8 mouse cellular contexts compared by ENCODE assay signal in the genomic region with DNA sequence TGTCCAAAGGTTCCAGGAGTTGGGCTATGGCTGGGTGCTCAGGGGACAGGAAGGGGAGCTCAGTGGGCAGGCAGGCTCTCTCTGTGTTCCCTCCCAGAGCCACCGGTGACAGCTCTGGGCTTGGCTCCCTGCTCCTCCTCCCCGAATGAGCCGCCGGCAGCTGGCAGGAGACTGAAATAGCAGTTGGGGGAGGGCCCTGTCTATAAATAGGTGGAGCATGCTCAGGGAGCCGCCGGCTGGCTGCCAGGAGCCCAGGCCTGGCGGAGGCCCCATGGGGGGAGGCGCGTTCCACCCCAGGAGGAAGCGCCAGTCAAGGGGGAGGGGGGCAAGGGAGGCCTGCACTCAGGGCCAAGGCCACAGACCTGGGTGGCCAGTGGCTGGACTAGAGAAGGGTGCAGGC. TPM values are rescaled to one million over a fixed set of nuclear protein-coding genes. Genes with fewer than 3 reads are reported as not detected.
DNase-seq lines count a peak whose midpoint lies in the region; ATAC-seq lines count a peak whose summit lies in the region.

No protein-coding gene starts in this region.

- H3K4me2 ChIP-seq in heart, embryonic 14.5 days (ENCODE audit: low read length): peak overlapping the region; percentile 80
- H3K4me2 ChIP-seq in liver, embryonic 12.5 days: peak overlapping the region; percentile 79

- peak overlapping the region; percentile 81 for H3K27ac ChIP-seq in brown adipose tissue, adult 24 weeks (replicated peaks; ENCODE audit: low read depth, low read length)
- H3K27ac ChIP-seq in heart, embryonic 14.5 days (replicated peaks in 1 of 2; ENCODE audit: control insufficient read depth in 1 of 2, insufficient read depth in 1 of 2, low read depth in 2 of 2, low read length in 2 of 2): peak overlapping the region; percentile 91 to 94
- peak overlapping the region; percentile 65 for H3K27ac ChIP-seq in liver, embryonic 12.5 days

- 0% methylated on average over 10 of the region's 10 CpGs for WGBS in heart, embryonic 14.5 days
- 0% methylated on average over 10 of the region's 10 CpGs for WGBS in liver, embryonic 12.5 days (ENCODE audit: insufficient replicate concordance)

- H3K9me3 ChIP-seq in heart, embryonic 14.5 days (ENCODE audit: control insufficient read depth, low read length): no peaks in the 10 kb centered on the region
- no peaks in the 10 kb centered on the region for H3K9me3 ChIP-seq in liver, embryonic 12.5 days (replicated peaks)

- peaks cover 11% of the 10 kb centered on the region for H3K36me3 ChIP-seq in heart, embryonic 14.5 days (ENCODE audit: control insufficient read depth, insufficient read depth, low read length)
- H3K36me3 ChIP-seq in liver, embryonic 12.5 days: no peaks in the 10 kb centered on the region
- H3K36me3 ChIP-seq in splenic B cell, adult 2 months (ENCODE audit: control insufficient read depth, insufficient read depth, low read length, poor library complexity, severe bottlenecking): peaks cover under 1% of the 10 kb centered on the region

- peak overlapping the region; percentile 84 for H3K9ac ChIP-seq in heart, embryonic 14.5 days (ENCODE audit: low read length)
- H3K9ac ChIP-seq in liver, embryonic 12.5 days: peak overlapping the region; percentile 67

- H3K4me3 ChIP-seq in brown adipose tissue, adult 24 weeks (ENCODE audit: insufficient read depth, low read depth, low read length): peak overlapping the region; percentile 51
- peak overlapping the region; percentile 69 to 83 for H3K4me3 ChIP-seq in heart, embryonic 14.5 days (ENCODE audit: control insufficient read depth in 1 of 2, insufficient read depth in 1 of 2, low read depth in 1 of 2, low read length in 2 of 2)
- H3K4me3 ChIP-seq in liver, embryonic 12.5 days: peak overlapping the region; percentile 53

- peaks cover 82% of the 10 kb centered on the region for H3K4me1 ChIP-seq in brown adipose tissue, adult 24 weeks (ENCODE audit: control insufficient read depth, insufficient read depth, insufficient read length, low read length)
- peaks cover 60 to 83% of the 10 kb centered on the region in 2 experiments for H3K4me1 ChIP-seq in heart, embryonic 14.5 days (ENCODE audit: control insufficient read depth in 2 of 2, insufficient read depth in 2 of 2, low read length in 2 of 2)
- peaks cover 96% of the 10 kb centered on the region for H3K4me1 ChIP-seq in liver, embryonic 12.5 days

- DNase-seq in CD4-positive, CD25-positive, alpha-beta regulatory T cell, adult 2 months (ENCODE audit: low read depth, low spot score): peak; percentile 89
- peak; percentile 84 for DNase-seq in fibroblast of lung, adult 2 months (ENCODE audit: low read depth)
- DNase-seq in kidney, postnatal 14 days: peak; percentile 98
- DNase-seq in naive thymus-derived CD4-positive, alpha-beta T cell, adult 2 months (ENCODE audit: low read depth): peak; percentile 89
- peak; percentile 62 for DNase-seq in splenic B cell, adult 2 months (ENCODE audit: low read depth, low spot score)

- ATAC-seq in heart, embryonic 14.5 days (ENCODE audit: insufficient number of reproducible peaks, insufficient read depth, low FRiP score, low read depth): peak; percentile 78
- peak; percentile 86 for ATAC-seq in liver, embryonic 12.5 days

- H3K27me3 ChIP-seq in heart, embryonic 14.5 days (ENCODE audit: control insufficient read depth, insufficient read depth, low read length): no peaks in the 10 kb centered on the region
- H3K27me3 ChIP-seq in liver, embryonic 12.5 days (replicated peaks): 0 out of 2 replicates have a peak, but pooled peaks cover 7% of the 10 kb centered on the region
- no peaks in the 10 kb centered on the region for H3K27me3 ChIP-seq in splenic B cell, adult 2 months (ENCODE audit: control insufficient read depth, insufficient read depth, low read length, poor library complexity, severe bottlenecking)

RNA-seq across cellular contexts. Expression of gene Hdac5, which starts 11.2 kb away (rescaled TPM):
- polyA plus RNA-seq in brown adipose tissue, adult 24 weeks (2012; ENCODE audit: insufficient read depth, insufficient read length, missing spikeins): 42.2 and 61.6 TPM in 2 replicates
- polyA plus RNA-seq in heart, embryonic 14.5 days (2014; fragmentation: Nextera tagmentation; extraction: Ambion mirVana): 52.1 and 54.5 TPM in 2 replicates
- polyA plus RNA-seq in liver, embryonic 12.5 days (2016; fragmentation: Nextera tagmentation; extraction: Ambion mirVana): 21.7 and 23.1 TPM in 2 replicates

RNA-seq across cellular contexts. Expression of gene G6pc3, which starts 29.4 kb away (rescaled TPM):
- polyA plus RNA-seq in brown adipose tissue, adult 24 weeks (2012; ENCODE audit: insufficient read depth, insufficient read length, missing spikeins): 41.4 and 51.7 TPM in 2 replicates
- 24.8 and 27.8 TPM in 2 replicates for polyA plus RNA-seq in heart, embryonic 14.5 days (2014; fragmentation: Nextera tagmentation; extraction: Ambion mirVana)
- polyA plus RNA-seq in liver, embryonic 12.5 days (2016; fragmentation: Nextera tagmentation; extraction: Ambion mirVana): 18.0 and 19.7 TPM in 2 replicates

RNA-seq across cellular contexts. Expression of gene BC030867, which starts 29.9 kb away (rescaled TPM):
- not detected in 2 replicates for polyA plus RNA-seq in brown adipose tissue, adult 24 weeks (2012; ENCODE audit: insufficient read depth, insufficient read length, missing spikeins)
- 8.7 and 10.3 TPM in 2 replicates for polyA plus RNA-seq in heart, embryonic 14.5 days (2014; fragmentation: Nextera tagmentation; extraction: Ambion mirVana)
- 19.5 and 19.7 TPM in 2 replicates for polyA plus RNA-seq in liver, embryonic 12.5 days (2016; fragmentation: Nextera tagmentation; extraction: Ambion mirVana)

RNA-seq across cellular contexts. Expression of gene Lsm12, which starts 33.7 kb away (rescaled TPM):
- polyA plus RNA-seq in brown adipose tissue, adult 24 weeks (2012; ENCODE audit: insufficient read depth, insufficient read length, missing spikeins): 93.7 and 101 TPM in 2 replicates
- polyA plus RNA-seq in heart, embryonic 14.5 days (2014; fragmentation: Nextera tagmentation; extraction: Ambion mirVana): 60.3 and 62.1 TPM in 2 replicates
- 84.3 and 85.8 TPM in 2 replicates for polyA plus RNA-seq in liver, embryonic 12.5 days (2016; fragmentation: Nextera tagmentation; extraction: Ambion mirVana)

RNA-seq across cellular contexts. Expression of gene Asb16, which starts 49.8 kb away (rescaled TPM):
- 0.48 and 1.0 TPM in 2 replicates for polyA plus RNA-seq in brown adipose tissue, adult 24 weeks (2012; ENCODE audit: insufficient read depth, insufficient read length, missing spikeins)
- polyA plus RNA-seq in heart, embryonic 14.5 days (2014; fragmentation: Nextera tagmentation; extraction: Ambion mirVana): 0.09 and 0.11 TPM in 2 replicates
- polyA plus RNA-seq in liver, embryonic 12.5 days (2016; fragmentation: Nextera tagmentation; extraction: Ambion mirVana): 0.05 TPM in 1 of 2 replicates, not detected in the other

Comparison
In these comparisons a context has a peak if more than half of its experiments do, and no peak if none do; other contexts are left out.
1. Peak in every context shown above with its lines: DNase-seq, ATAC-seq, H3K4me3 ChIP-seq and H3K27ac ChIP-seq.